Mouse (Mus musculus): ENCODE measurements around the gene Stard5. TPM values are rescaled to one million over a fixed set of nuclear protein-coding genes. Genes with fewer than 3 reads are reported as not detected.

Gene Stard5
- polyA plus RNA-seq, 1 experiment from 2014 or later, result 17.5 TPM

- Histone ChIP-seq H3K9me3 (no peaks in the 10 kb centered on the region), H3K27me3 (no peaks in the 10 kb centered on the region), H3K9ac (no peak overlapping the region), H3K4me1 (peaks cover 5% of the 10 kb centered on the region; the same call in 1 of the 2 replicates), H3K27ac (no peak overlapping the region), H3K4me3 (no peak overlapping the region), H3K36me3 (peaks cover 14% of the 10 kb centered on the region; the same call in 1 of the 2 replicates), H3K4me2 (no peak overlapping the region)
- 90% methylated on average over 8 of the region's 8 CpGs for WGBS
- no peak for ATAC-seq (ENCODE audit: borderline replicate concordance, extremely low read depth, low FRiP score, low TSS enrichment)
These were observed 6.2 kb downstream of the Stard5 start for GRCm38 (mm10) chr7:83637781-83638583.

GRCm38 (mm10) chr7:83639084-83639483 is 7.3 kb downstream of the Stard5 start:
- Histone ChIP-seq H3K4me3 (no peak overlapping the region), H3K4me2 (no peak overlapping the region), H3K9me3 (no peaks in the 10 kb centered on the region), H3K4me1 (no peaks in the 10 kb centered on the region), H3K9ac (no peak overlapping the region), H3K27me3 (no peaks in the 10 kb centered on the region), H3K27ac (no peak overlapping the region), H3K36me3 (peaks cover 14% of the 10 kb centered on the region; the same call in 1 of the 2 replicates)
- WGBS, result 66% methylated on average over 3 of the region's 3 CpGs
- ATAC-seq (ENCODE audit: borderline replicate concordance, extremely low read depth, low FRiP score, low TSS enrichment), result no peak

DNA sequence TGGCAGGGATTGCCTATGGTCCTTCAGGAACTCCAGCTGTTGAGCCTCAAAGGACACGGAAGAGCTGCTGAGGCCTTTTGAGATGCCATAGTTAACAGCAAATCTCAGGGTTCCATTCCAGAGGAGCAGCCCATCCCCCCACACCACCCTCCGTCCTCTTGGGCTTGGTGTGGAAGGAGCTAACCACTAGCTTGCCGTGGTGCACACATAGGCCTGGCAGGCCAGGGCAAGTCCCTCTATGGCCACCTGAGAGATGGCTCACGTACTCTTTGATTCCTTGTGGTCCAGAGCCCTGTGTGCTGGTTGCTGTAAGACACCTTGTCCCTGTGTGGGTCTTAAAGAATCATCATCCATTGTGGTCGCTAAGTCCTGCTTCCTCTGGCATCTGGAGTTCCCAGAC is 8.8 kb downstream of the Stard5 start:
- Histone ChIP-seq H3K36me3 (peaks cover 14% of the 10 kb centered on the region; the same call in 1 of the 2 replicates), H3K4me1 (no peaks in the 10 kb centered on the region), H3K9ac (no peak overlapping the region), H3K27ac (no peak overlapping the region), H3K9me3 (no peaks in the 10 kb centered on the region), H3K4me3 (no peak overlapping the region), H3K4me2 (no peak overlapping the region), H3K27me3 (no peaks in the 10 kb centered on the region)
- ATAC-seq (ENCODE audit: borderline replicate concordance, extremely low read depth, low FRiP score, low TSS enrichment), result no peak
- 82% methylated on average over 5 of the region's 5 CpGs for WGBS

DNA sequence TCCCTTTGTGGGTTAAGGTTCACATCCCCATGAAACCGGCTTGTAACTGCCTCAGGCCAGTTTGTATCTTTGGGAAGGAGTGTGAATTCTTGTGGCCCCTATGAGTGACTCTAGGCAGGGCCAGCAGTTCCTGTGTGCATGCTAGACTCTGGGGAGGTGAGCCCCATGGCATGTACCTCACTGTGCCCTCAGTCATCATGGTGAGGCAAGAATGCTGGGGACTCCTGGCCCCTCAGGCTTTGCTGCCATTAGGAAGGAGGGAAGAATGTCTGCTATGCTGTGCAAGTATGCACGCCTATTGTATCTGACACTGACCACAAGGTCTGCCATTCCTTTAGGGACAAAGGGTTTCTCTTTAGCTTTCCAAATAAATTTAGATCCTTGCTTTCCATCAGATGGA is 9.4 kb downstream of the Stard5 start:
- Histone ChIP-seq H3K36me3 (peaks cover 14% of the 10 kb centered on the region; the same call in 1 of the 2 replicates), H3K4me1 (no peaks in the 10 kb centered on the region), H3K4me3 (no peak overlapping the region), H3K4me2 (no peak overlapping the region), H3K27me3 (no peaks in the 10 kb centered on the region), H3K9ac (no peak overlapping the region), H3K27ac (no peak overlapping the region), H3K9me3 (no peaks in the 10 kb centered on the region)
- WGBS, result 66% methylated on average over 2 of the region's 2 CpGs
- ATAC-seq (ENCODE audit: borderline replicate concordance, extremely low read depth, low FRiP score, low TSS enrichment), result no peak

GRCm38 (mm10) chr7:83643581-83643980 is 11.8 kb downstream of the Stard5 start:
- peaks cover 5% of the 10 kb centered on the region; the same call in 1 of the 2 replicates for H3K36me3 ChIP-seq

DNA sequence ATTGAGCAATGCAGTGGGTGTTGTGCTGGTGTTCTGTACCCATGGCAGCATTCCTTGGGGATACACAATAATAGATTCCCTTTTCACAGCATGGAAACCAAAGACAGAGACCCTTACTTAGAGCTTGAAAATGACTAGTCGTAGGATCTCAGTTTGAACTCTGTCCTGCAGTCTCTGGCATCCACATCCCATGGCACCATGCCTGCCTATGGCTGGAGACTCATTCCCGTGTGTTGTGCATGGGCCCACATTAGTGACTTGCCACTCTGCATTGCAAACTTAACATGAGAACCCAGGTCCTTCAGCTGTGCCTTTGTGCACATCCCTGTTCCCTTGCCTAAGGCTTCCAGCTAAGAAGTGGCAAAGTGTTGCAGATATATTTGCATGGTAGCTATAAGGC is 13.0 kb downstream of the Stard5 start:
- Histone ChIP-seq H3K4me1 (peaks cover 3% of the 10 kb centered on the region; the same call in 1 of the 2 replicates), H3K4me2 (no peak overlapping the region), H3K27ac (no peak overlapping the region), H3K4me3 (no peak overlapping the region), H3K27me3 (no peaks in the 10 kb centered on the region), H3K36me3 (peaks cover 3% of the 10 kb centered on the region; the same call in 1 of the 2 replicates), H3K9me3 (no peaks in the 10 kb centered on the region), H3K9ac (no peak overlapping the region)
- no peak for ATAC-seq (ENCODE audit: borderline replicate concordance, extremely low read depth, low FRiP score, low TSS enrichment)
- 82% methylated on average over 2 of the region's 2 CpGs for WGBS

More at GRCm38 (mm10) chr7:83643581-83643980, 11.8 kb downstream of the Stard5 start:
- H3K9me3 ChIP-seq, result no peaks in the 10 kb centered on the region
- WGBS, result 74% methylated on average over 6 of the region's 6 CpGs
- H3K9ac ChIP-seq, result no peak overlapping the region
- no peak overlapping the region for H3K4me3 ChIP-seq
- H3K4me1 ChIP-seq, result no peaks in the 10 kb centered on the region
- no peak overlapping the region for H3K27ac ChIP-seq
- ATAC-seq (ENCODE audit: borderline replicate concordance, extremely low read depth, low FRiP score, low TSS enrichment), result no peak
- no peaks in the 10 kb centered on the region for H3K27me3 ChIP-seq
- H3K4me2 ChIP-seq, result no peak overlapping the region

DNA sequence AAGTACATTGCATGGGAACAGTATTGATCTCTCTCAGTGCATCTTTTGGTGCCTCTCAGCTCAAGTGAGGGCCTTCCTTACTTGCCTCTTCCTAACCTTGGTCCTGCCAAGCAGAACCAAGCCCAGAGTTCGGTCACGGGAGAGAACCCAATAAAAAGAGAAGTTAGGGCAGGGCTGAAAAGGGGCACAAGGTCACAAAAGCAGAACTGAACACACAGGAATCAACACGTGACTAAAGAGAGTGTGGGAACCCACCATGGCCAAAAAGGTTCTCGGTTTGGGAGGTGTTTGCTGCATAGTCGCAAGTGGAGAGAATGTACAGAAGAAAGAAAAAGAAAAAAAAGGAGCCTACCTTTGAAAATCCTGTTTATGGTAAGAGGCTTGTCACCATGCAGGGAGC is 13.7 kb downstream of the Stard5 start:
- Histone ChIP-seq H3K27ac (no peak overlapping the region), H3K9me3 (no peaks in the 10 kb centered on the region), H3K4me2 (no peak overlapping the region), H3K27me3 (no peaks in the 10 kb centered on the region), H3K4me1 (peaks cover 3% of the 10 kb centered on the region; the same call in 1 of the 2 replicates), H3K4me3 (no peak overlapping the region), H3K9ac (no peak overlapping the region), H3K36me3 (peaks cover 3% of the 10 kb centered on the region; the same call in 1 of the 2 replicates)
- ATAC-seq (ENCODE audit: borderline replicate concordance, extremely low read depth, low FRiP score, low TSS enrichment), result no peak
- WGBS, result 76% methylated on average over 5 of the region's 5 CpGs

DNA sequence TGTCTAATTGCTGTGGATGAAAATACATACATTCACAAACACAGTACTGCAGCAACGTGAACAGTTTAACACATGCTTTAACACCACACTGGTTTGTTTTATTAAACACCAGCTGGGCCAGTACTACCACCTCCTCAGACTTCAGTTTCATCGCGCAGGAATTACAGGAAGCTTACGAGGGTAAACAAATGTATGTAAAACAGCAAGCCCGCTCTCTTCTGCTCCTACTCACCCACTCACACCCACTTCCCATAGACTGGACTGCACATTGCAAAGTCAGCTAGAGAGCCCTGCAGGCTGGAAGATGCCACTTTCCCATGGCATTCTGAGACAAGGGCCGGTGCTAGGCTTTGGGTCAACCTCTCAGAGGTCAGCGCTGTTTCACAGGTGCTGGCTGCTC is 17.0 kb downstream of the Stard5 start:
- H3K4me2 ChIP-seq, result no peak overlapping the region
- peaks cover 3% of the 10 kb centered on the region; the same call in 1 of the 2 replicates for H3K4me1 ChIP-seq
- WGBS, result 44% methylated on average over 7 of the region's 7 CpGs
- no peak for ATAC-seq (ENCODE audit: borderline replicate concordance, extremely low read depth, low FRiP score, low TSS enrichment)
- H3K27ac ChIP-seq, result no peak overlapping the region
- H3K36me3 ChIP-seq, result no peaks in the 10 kb centered on the region
- H3K27me3 ChIP-seq, result no peaks in the 10 kb centered on the region
- no peaks in the 10 kb centered on the region for H3K9me3 ChIP-seq
- no peak overlapping the region for H3K9ac ChIP-seq
- no peak overlapping the region for H3K4me3 ChIP-seq

- no peak overlapping the region for H3K4me2 ChIP-seq
- no peak for ATAC-seq (ENCODE audit: borderline replicate concordance, extremely low read depth, low FRiP score, low TSS enrichment)
- H3K9me3 ChIP-seq, result no peaks in the 10 kb centered on the region
- WGBS, result 74% methylated on average over 5 of the region's 5 CpGs
- H3K36me3 ChIP-seq, result no peaks in the 10 kb centered on the region
- no peak overlapping the region for H3K4me3 ChIP-seq
- no peak overlapping the region for H3K27ac ChIP-seq
- peaks cover 3% of the 10 kb centered on the region; the same call in 1 of the 2 replicates for H3K4me1 ChIP-seq
- H3K9ac ChIP-seq, result no peak overlapping the region
- no peaks in the 10 kb centered on the region for H3K27me3 ChIP-seq
These were observed 18.9 kb downstream of the Stard5 start for GRCm38 (mm10) chr7:83650638-83651037.

DNA sequence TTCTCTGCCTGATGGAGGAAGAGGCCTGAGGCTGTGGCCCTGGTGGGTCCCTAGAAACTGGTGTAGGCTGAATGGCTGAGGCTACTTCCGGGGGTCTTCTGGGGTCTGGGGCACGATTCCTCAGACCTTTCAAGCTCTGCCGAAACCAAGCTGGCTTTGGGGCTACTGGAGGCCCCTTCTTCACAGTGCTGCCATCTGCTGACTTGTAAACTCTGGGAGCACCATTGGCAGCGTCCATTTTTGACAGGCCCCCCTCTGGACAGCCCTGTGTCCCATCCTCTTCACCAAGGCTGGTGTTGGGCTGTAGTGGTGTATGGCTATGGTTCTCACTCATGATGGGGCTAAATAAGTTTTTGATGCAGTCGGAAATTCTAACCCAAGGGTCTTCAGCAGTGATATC is 20.7 kb downstream of the Stard5 start:
- Histone ChIP-seq H3K4me1 (peaks cover 3% of the 10 kb centered on the region; the same call in 1 of the 2 replicates), H3K4me3 (no peak overlapping the region), H3K4me2 (no peak overlapping the region), H3K27ac (no peak overlapping the region), H3K9me3 (no peaks in the 10 kb centered on the region), H3K9ac (no peak overlapping the region), H3K36me3 (no peaks in the 10 kb centered on the region), H3K27me3 (no peaks in the 10 kb centered on the region)
- no peak for ATAC-seq (ENCODE audit: borderline replicate concordance, extremely low read depth, low FRiP score, low TSS enrichment)
- 73% methylated on average over 5 of the region's 5 CpGs for WGBS

- ATAC-seq (ENCODE audit: borderline replicate concordance, extremely low read depth, low FRiP score, low TSS enrichment), result no peak
- Histone ChIP-seq H3K27me3 (no peaks in the 10 kb centered on the region), H3K27ac (no peak overlapping the region), H3K4me2 (no peak overlapping the region), H3K4me3 (no peak overlapping the region), H3K36me3 (no peaks in the 10 kb centered on the region), H3K4me1 (peaks cover 3% of the 10 kb centered on the region; the same call in 1 of the 2 replicates), H3K9me3 (no peaks in the 10 kb centered on the region), H3K9ac (no peak overlapping the region)
- WGBS, result 80% methylated on average over 2 of the region's 2 CpGs
These were observed 21.9 kb downstream of the Stard5 start for GRCm38 (mm10) chr7:83653605-83654051.

DNA sequence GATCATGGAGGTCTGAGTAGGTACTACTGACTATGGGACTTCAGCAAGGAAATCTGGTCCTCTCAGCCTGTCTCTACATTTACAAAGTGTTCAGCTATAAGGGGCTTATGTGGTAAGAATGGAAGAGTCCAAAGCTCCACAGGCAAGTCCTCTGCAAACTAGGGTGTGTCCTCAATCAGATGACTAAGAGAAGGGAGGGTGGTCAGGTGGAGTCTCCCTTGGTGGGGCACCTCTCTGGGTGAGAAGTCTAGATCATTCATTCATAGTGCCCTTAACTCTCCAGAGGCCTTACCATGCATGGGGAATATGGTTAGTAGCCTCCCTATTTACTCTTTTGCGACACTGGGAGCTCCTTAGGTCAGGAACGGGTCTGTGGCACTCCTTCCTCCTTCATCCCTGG is 22.4 kb downstream of the Stard5 start:
- Histone ChIP-seq H3K4me2 (no peak overlapping the region), H3K27me3 (no peaks in the 10 kb centered on the region), H3K9me3 (no peaks in the 10 kb centered on the region), H3K4me1 (peaks cover 2% of the 10 kb centered on the region; the same call in 1 of the 2 replicates), H3K9ac (no peak overlapping the region), H3K36me3 (no peaks in the 10 kb centered on the region), H3K27ac (no peak overlapping the region), H3K4me3 (no peak overlapping the region)
- no peak for ATAC-seq (ENCODE audit: borderline replicate concordance, extremely low read depth, low FRiP score, low TSS enrichment)
- WGBS, result 62% methylated on average over 2 of the region's 2 CpGs
